Mouse (Mus musculus): ENCODE measurements around the gene Tac2.

- TF ChIP-seq CTCF (IDR thresholded peaks at IDR 0.05; ENCODE audit: low read depth) = no peak
- TF ChIP-seq EP300 (optimal IDR thresholded peaks at IDR 0.05) = no peak
Observed at GRCm38 (mm10) chr10:127776011-127776410, 51.7 kb downstream of the Tac2 start, which contains the start of gene Rdh9.
